In the genomic region with DNA sequence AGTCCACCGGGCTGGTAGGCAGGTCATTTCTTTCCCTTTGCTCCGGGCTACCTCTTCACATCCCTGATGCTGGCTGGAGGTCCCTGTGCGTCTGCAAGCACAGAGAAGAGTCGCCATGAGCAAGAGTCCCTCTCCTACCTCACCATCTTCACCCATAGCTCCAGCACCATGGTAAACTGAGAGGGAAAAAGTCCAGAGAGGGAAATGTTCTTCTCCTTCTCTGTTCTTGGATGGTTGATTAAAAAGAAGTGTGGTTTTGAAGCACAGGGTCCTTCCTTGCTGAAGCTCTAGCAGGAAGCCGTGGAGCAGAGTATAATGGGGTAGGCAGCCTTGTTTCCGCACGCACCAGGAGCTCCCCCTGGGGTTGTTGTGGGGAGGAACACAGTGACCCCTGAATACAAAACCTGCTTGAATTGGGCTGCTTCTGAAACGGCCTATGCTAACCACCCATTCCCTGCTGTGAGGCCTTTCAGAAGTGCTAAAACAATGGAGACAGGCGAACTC, we compare ENCODE assay signal across 9 mouse cellular contexts. TPM values are rescaled to one million over a fixed set of nuclear protein-coding genes. Genes with fewer than 3 reads are reported as not detected.
DNase-seq lines count a peak whose midpoint lies in the region; ATAC-seq and TF ChIP-seq lines count a peak whose summit lies in the region.
"Had no signal": no experiment of that assay in that cellular context is flagged by ENCODE, and none has a peak within 500 bp of the region (broad histone marks: within the 10 kb centered on the region; RNA-seq: fewer than 3 reads in every experiment).

No protein-coding gene starts in this region.

- no peak for ATAC-seq in heart, embryonic 15.5 days (replicated peaks; ENCODE audit: insufficient number of reproducible peaks, insufficient read depth, low FRiP score, low read depth)
- ATAC-seq in embryonic facial prominence, embryonic 13.5 days (ENCODE audit: insufficient number of reproducible peaks, insufficient read depth, low FRiP score, low TSS enrichment, low read depth), result no peak
- no peak for ATAC-seq in limb, embryonic 14.5 days (ENCODE audit: low FRiP score, low read depth)
- no peak for ATAC-seq in stomach, postnatal 0 days (ENCODE audit: low FRiP score, low TSS enrichment)

- no peak overlapping the region for H3K9ac ChIP-seq in heart, embryonic 15.5 days
- no peak overlapping the region for H3K9ac ChIP-seq in heart, adult 2 months (ENCODE audit: low read depth, low read length)
- H3K9ac ChIP-seq in ES-E14 (ENCODE audit: insufficient read depth, low read depth, low read length, poor library complexity, severe bottlenecking), result no peak overlapping the region
- H3K9ac ChIP-seq in embryonic facial prominence, embryonic 13.5 days, result peak overlapping the region; percentile 65; the same call in 1 of the 2 replicates
- H3K9ac ChIP-seq in limb, embryonic 14.5 days (ENCODE audit: low read depth, low read length, severe bottlenecking), result peak overlapping the region; percentile 56; the same call in 1 of the 2 replicates
- no peak overlapping the region for H3K9ac ChIP-seq in stomach, postnatal 0 days (ENCODE audit: low read length)

- no peak for DNase-seq in heart, adult 2 months
- peak; percentile 13 for DNase-seq in ES-E14 (ENCODE audit: low read depth, low spot score)
- no peak for DNase-seq in limb, embryonic 14.5 days (ENCODE audit: low spot score)
- no peak for DNase-seq in stomach, postnatal 0 days (ENCODE audit: low spot score)
- DNase-seq in ovary, postnatal 10 days (ENCODE audit: low spot score), result no peak
- no peak for DNase-seq in urinary bladder, postnatal 14 days (ENCODE audit: low spot score)

- peaks cover 12% of the 10 kb centered on the region for H3K4me1 ChIP-seq in heart, embryonic 15.5 days (replicated peaks)
- H3K4me1 ChIP-seq in heart, adult 2 months (ENCODE audit: control insufficient read depth, insufficient read depth, low read length), result no peaks in the 10 kb centered on the region
- no peaks in the 10 kb centered on the region for H3K4me1 ChIP-seq in ES-E14 (ENCODE audit: control insufficient read depth in 2 of 2, insufficient read depth in 2 of 2, low read length in 2 of 2, poor library complexity in 1 of 2)
- peaks cover 12% of the 10 kb centered on the region for H3K4me1 ChIP-seq in embryonic facial prominence, embryonic 13.5 days
- H3K4me1 ChIP-seq in limb, embryonic 14.5 days (ENCODE audit: control insufficient read depth, insufficient read depth, low read length), result peaks cover 4% of the 10 kb centered on the region
- peaks cover 8% of the 10 kb centered on the region; the same call in 1 of the 2 replicates for H3K4me1 ChIP-seq in stomach, postnatal 0 days (replicated peaks; ENCODE audit: control insufficient read depth, insufficient read depth)

- intact Hi-C loops in heart, adult 2 months (cut with DNase I), result no loop called here

- peaks cover 16% of the 10 kb centered on the region; the same call in 1 of the 2 replicates for H3K27me3 ChIP-seq in heart, embryonic 15.5 days
- no peaks in the 10 kb centered on the region; the same call in 1 of the 2 replicates for H3K27me3 ChIP-seq in heart, adult 2 months (ENCODE audit: control insufficient read depth, insufficient read depth, low read length)
- H3K27me3 ChIP-seq in embryonic facial prominence, embryonic 13.5 days, result peaks cover 36% of the 10 kb centered on the region
- peaks cover 23% of the 10 kb centered on the region; the same call in 1 of the 2 replicates for H3K27me3 ChIP-seq in limb, embryonic 14.5 days (ENCODE audit: control insufficient read depth, insufficient read depth, low read length)
- no peaks in the 10 kb centered on the region for H3K27me3 ChIP-seq in stomach, postnatal 0 days (ENCODE audit: control insufficient read depth, insufficient read depth, low read length)

- TF ChIP-seq CTCF in heart, adult 2 months (IDR thresholded peaks at IDR 0.05), result no peak
- no peak for TF ChIP-seq CTCF in stomach, postnatal 0 days (IDR thresholded peaks at IDR 0.05; ENCODE audit: low read depth)

- H3K79me2 ChIP-seq in heart, adult 2 months (replicated peaks; ENCODE audit: control insufficient read depth, insufficient read depth, low read length), result no peaks in the 10 kb centered on the region

- no peak overlapping the region for H3K27ac ChIP-seq in heart, embryonic 15.5 days
- H3K27ac ChIP-seq in heart, adult 2 months, result no peak overlapping the region
- no peak overlapping the region for H3K27ac ChIP-seq in ES-E14 (ENCODE audit: insufficient read depth, low read depth, low read length, poor library complexity, severe bottlenecking)
- no peak overlapping the region for H3K27ac ChIP-seq in embryonic facial prominence, embryonic 13.5 days
- no peak overlapping the region for H3K27ac ChIP-seq in limb, embryonic 14.5 days (replicated peaks; ENCODE audit: low read depth, low read length)
- no peak overlapping the region for H3K27ac ChIP-seq in stomach, postnatal 0 days (replicated peaks)

- no peaks in the 10 kb centered on the region for H3K9me3 ChIP-seq in heart, embryonic 15.5 days (replicated peaks)
- H3K9me3 ChIP-seq in ES-E14 (ENCODE audit: control insufficient read depth, insufficient read depth, low read depth, low read length), result no peaks in the 10 kb centered on the region
- no peaks in the 10 kb centered on the region for H3K9me3 ChIP-seq in embryonic facial prominence, embryonic 13.5 days
- no peaks in the 10 kb centered on the region for H3K9me3 ChIP-seq in limb, embryonic 14.5 days (ENCODE audit: control insufficient read depth, low read length)
- H3K9me3 ChIP-seq in stomach, postnatal 0 days (ENCODE audit: control insufficient read depth, low read length), result no peaks in the 10 kb centered on the region

- peak overlapping the region; percentile 94 for H3K4me2 ChIP-seq in heart, embryonic 15.5 days
- peak overlapping the region; percentile 100 for H3K4me2 ChIP-seq in embryonic facial prominence, embryonic 13.5 days
- H3K4me2 ChIP-seq in limb, embryonic 14.5 days (replicated peaks; ENCODE audit: low read depth, low read length, severe bottlenecking), result peak overlapping the region; percentile 99
- peak overlapping the region; percentile 99 for H3K4me2 ChIP-seq in stomach, postnatal 0 days (replicated peaks; ENCODE audit: low read depth)

- no peak for TF ChIP-seq EP300 in heart, adult 2 months (IDR thresholded peaks at IDR 0.05; ENCODE audit: insufficient read depth, low read depth, low read length)
- no peak for TF ChIP-seq EP300 in stomach, postnatal 0 days (optimal IDR thresholded peaks at IDR 0.05)

- in situ Hi-C loops in ES-E14 (cut with MboI; ENCODE audit: low sequenced_read_pairs in 2 of 2, unreplicated experiment in 2 of 2), result no loop called here

- peak overlapping the region; percentile 58 for H3K4me3 ChIP-seq in heart, embryonic 15.5 days
- H3K4me3 ChIP-seq in heart, adult 2 months, result no peak overlapping the region
- H3K4me3 ChIP-seq in ES-E14 (ENCODE audit: insufficient read depth in 1 of 2, low read depth in 1 of 2, low read length in 2 of 2, poor library complexity in 1 of 2, severe bottlenecking in 1 of 2), result peak overlapping the region; percentile 66 to 77
- H3K4me3 ChIP-seq in embryonic facial prominence, embryonic 13.5 days, result peak overlapping the region; percentile 63
- peak overlapping the region; percentile 58 for H3K4me3 ChIP-seq in limb, embryonic 14.5 days (replicated peaks; ENCODE audit: low read length)
- H3K4me3 ChIP-seq in stomach, postnatal 0 days (ENCODE audit: low read depth, low read length), result peak overlapping the region; percentile 53

- no peak for TF ChIP-seq POLR2A in heart, adult 2 months (IDR thresholded peaks at IDR 0.05; ENCODE audit: insufficient read depth, low read depth, low read length)
- TF ChIP-seq POLR2A in limb, embryonic 14.5 days (IDR thresholded peaks at IDR 0.05; ENCODE audit: borderline replicate concordance, extremely low read depth, insufficient read depth, insufficient read length), result no peak

- H3K36me3 ChIP-seq in heart, embryonic 15.5 days, result no peaks in the 10 kb centered on the region
- no peaks in the 10 kb centered on the region for H3K36me3 ChIP-seq in heart, adult 2 months (ENCODE audit: control insufficient read depth, insufficient read depth, low read length)
- no peaks in the 10 kb centered on the region for H3K36me3 ChIP-seq in ES-E14 (ENCODE audit: control insufficient read depth, insufficient read depth, low read length, poor library complexity, severe bottlenecking)
- H3K36me3 ChIP-seq in embryonic facial prominence, embryonic 13.5 days, result no peaks in the 10 kb centered on the region
- no peaks in the 10 kb centered on the region for H3K36me3 ChIP-seq in limb, embryonic 14.5 days (ENCODE audit: control insufficient read depth, insufficient read depth, low read length)
- H3K36me3 ChIP-seq in stomach, postnatal 0 days (ENCODE audit: control insufficient read depth, insufficient read depth, low read length), result no peaks in the 10 kb centered on the region

- WGBS in heart, embryonic 15.5 days, result 5% methylated on average over 9 of the region's 9 CpGs
- 7% methylated on average over 9 of the region's 9 CpGs for WGBS in heart, adult 2 months
- WGBS in embryonic facial prominence, embryonic 13.5 days, result 1% methylated on average over 9 of the region's 9 CpGs
- 2% methylated on average over 9 of the region's 9 CpGs for WGBS in limb, embryonic 14.5 days
- 4% methylated on average over 9 of the region's 9 CpGs for WGBS in stomach, postnatal 0 days

TF ChIP-seq in ES-E14, 5 proteins besides CTCF, POLR2A, EP300 and RAD21:
- TF ChIP-seq HCFC1 (IDR thresholded peaks at IDR 0.05; ENCODE audit: borderline replicate concordance, insufficient read depth, low read length) (no peak), CHD2 (IDR thresholded peaks at IDR 0.05; ENCODE audit: low read depth, low read length) (no peak), ZNF384 (IDR thresholded peaks at IDR 0.05; ENCODE audit: low read depth, low read length) (no peak), ZC3H11A (IDR thresholded peaks at IDR 0.05; ENCODE audit: borderline replicate concordance, low read depth, low read length) (no peak), MAFK (IDR thresholded peaks at IDR 0.05; ENCODE audit: insufficient read depth, low read depth, low read length) (no peak)

RNA-seq across cellular contexts. Expression of a gene that starts 1.6 kb away (rescaled TPM):
- polyA plus RNA-seq in heart, embryonic 15.5 days (2015; fragmentation: Nextera tagmentation; extraction: Ambion mirVana), result 0.88 and 3.4 TPM in 2 replicates
- under 1 TPM; 0.16 to 0.23 TPM for total RNA-seq in heart, adult 2 months (2021)
- 0.20 and 0.23 TPM in 2 replicates for polyA plus RNA-seq in heart, adult 2 months (2012; rRNA removed)
- total RNA-seq in ES-E14 (2012; rRNA removed), result 2.7 and 2.9 TPM in 2 replicates
- polyA plus RNA-seq in embryonic facial prominence, embryonic 13.5 days (2015; fragmentation: Nextera tagmentation; extraction: Ambion mirVana), result 3.6 and 4.5 TPM in 2 replicates
- 1.6 and 2.3 TPM in 2 replicates for polyA plus RNA-seq in limb, embryonic 14.5 days (2012; rRNA removed)
- 3.6 and 4.0 TPM in 2 replicates for polyA plus RNA-seq in limb, embryonic 14.5 days (2014; fragmentation: Nextera tagmentation; extraction: Ambion mirVana)
- 1.2 and 1.6 TPM in 2 replicates for polyA plus RNA-seq in stomach, postnatal 0 days (2015; fragmentation: Nextera tagmentation; extraction: Ambion mirVana)
- total RNA-seq: MEL had no signal

Comparison
In these comparisons a context has a peak if more than half of its experiments do, and no peak if none do; other contexts are left out.
1. H3K9ac ChIP-seq: peak in embryonic facial prominence, embryonic 13.5 days (single experiment) and limb, embryonic 14.5 days (single experiment); none in heart, embryonic 15.5 days (single experiment), heart, adult 2 months (single experiment), ES-E14 (single experiment) and stomach, postnatal 0 days (single experiment).
2. Peak in every context shown above with its lines, with median percentiles within 50 percentile points of each other: H3K4me2 ChIP-seq.